In the genomic region with DNA sequence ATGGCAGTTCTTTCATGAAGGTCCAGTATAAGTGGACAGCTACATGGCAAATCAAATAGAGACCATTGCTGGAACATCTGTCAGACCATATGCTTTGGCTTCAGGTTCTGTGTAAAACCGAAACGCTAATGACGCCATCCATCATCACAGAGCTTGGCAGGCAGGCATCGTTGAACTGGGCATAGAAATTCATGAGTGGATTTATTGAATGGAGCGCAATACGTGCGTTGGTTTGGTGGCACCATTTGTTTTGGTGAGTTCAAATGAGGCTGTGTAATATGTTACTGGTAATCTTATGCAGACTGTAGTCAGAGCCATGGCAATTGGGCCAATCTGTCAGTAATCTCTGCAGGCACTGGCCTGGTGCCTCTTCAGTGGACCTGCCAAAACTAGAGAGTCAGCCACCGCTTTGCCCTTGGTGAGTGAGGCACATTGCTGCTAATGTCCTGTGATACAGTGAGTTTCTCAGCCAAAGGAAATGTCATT, we compare ENCODE assay signal across 9 mouse cellular contexts.
A peak's percentile ranks its signal among the peaks of the same experiment; 100 is the strongest.
DNase-seq lines count a peak whose midpoint lies in the region; ATAC-seq lines count a peak whose summit lies in the region.
"Had no signal": no experiment of that assay in that cellular context is flagged by ENCODE, and none has a peak within 500 bp of the region (broad histone marks: within the 10 kb centered on the region; RNA-seq: fewer than 3 reads in every experiment).

No protein-coding gene starts in this region.

- H3K4me3 ChIP-seq in hindbrain, embryonic 11.5 days (ENCODE audit: low read depth, low read length): no peak overlapping the region
- no peak overlapping the region for H3K4me3 ChIP-seq in hindbrain, embryonic 10.5 days
- no peak overlapping the region for H3K4me3 ChIP-seq in hindbrain, embryonic 13.5 days
- H3K4me3 ChIP-seq in kidney, embryonic 16.5 days (ENCODE audit: low read length): no peak overlapping the region

- H3K36me3 ChIP-seq in hindbrain, embryonic 11.5 days (ENCODE audit: control insufficient read depth, insufficient read depth, low read length): no peaks in the 10 kb centered on the region
- no peaks in the 10 kb centered on the region for H3K36me3 ChIP-seq in hindbrain, embryonic 10.5 days
- H3K36me3 ChIP-seq in hindbrain, embryonic 13.5 days: no peaks in the 10 kb centered on the region
- H3K36me3 ChIP-seq in kidney, embryonic 16.5 days (ENCODE audit: insufficient read depth, low read length): no peaks in the 10 kb centered on the region

- ATAC-seq in hindbrain, embryonic 11.5 days (ENCODE audit: low FRiP score): peak; percentile 59; the same call in 1 of the 2 replicates
- ATAC-seq in hindbrain, embryonic 13.5 days (ENCODE audit: low FRiP score): peak; percentile 85
- ATAC-seq in megakaryocyte, adult 5-6 weeks (ENCODE audit: poor library complexity, severe bottlenecking): no peak
- no peak for ATAC-seq in kidney, embryonic 16.5 days (ENCODE audit: low FRiP score, low TSS enrichment)

- no peak overlapping the region for H3K4me2 ChIP-seq in hindbrain, embryonic 11.5 days (replicated peaks; ENCODE audit: low read depth, low read length)
- H3K4me2 ChIP-seq in hindbrain, embryonic 13.5 days: no peak overlapping the region
- no peak overlapping the region for H3K4me2 ChIP-seq in kidney, embryonic 16.5 days (replicated peaks; ENCODE audit: low read depth, low read length)

- no peaks in the 10 kb centered on the region for H3K27me3 ChIP-seq in hindbrain, embryonic 11.5 days (ENCODE audit: control insufficient read depth, insufficient read depth, low read length)
- H3K27me3 ChIP-seq in hindbrain, embryonic 10.5 days (ENCODE audit: insufficient read depth, poor library complexity, severe bottlenecking): no peaks in the 10 kb centered on the region
- H3K27me3 ChIP-seq in hindbrain, embryonic 13.5 days: no peaks in the 10 kb centered on the region
- H3K27me3 ChIP-seq in kidney, embryonic 16.5 days (ENCODE audit: insufficient read depth, low read length): no peaks in the 10 kb centered on the region

- peak; percentile 17 for DNase-seq in hindbrain, embryonic 11.5 days (ENCODE audit: low spot score)
- no peak for DNase-seq in hindbrain, embryonic 10.5 days (ENCODE audit: low spot score)
- peak; percentile 3 to 62 for DNase-seq in adrenal gland, postnatal 36 days
- DNase-seq in cerebellum, postnatal 14 days: peak; percentile 92 to 97
- no peak for DNase-seq in left cerebral cortex, adult 8-10 months (ENCODE audit: low spot score in 2 of 2)
- DNase-seq: lung, postnatal 14 days had no signal

- no peak overlapping the region for H3K27ac ChIP-seq in hindbrain, embryonic 11.5 days (ENCODE audit: low read depth, low read length)
- H3K27ac ChIP-seq in hindbrain, embryonic 10.5 days: no peak overlapping the region
- no peak overlapping the region for H3K27ac ChIP-seq in hindbrain, embryonic 13.5 days
- no peak overlapping the region for H3K27ac ChIP-seq in kidney, embryonic 16.5 days (ENCODE audit: low read length)

- 80% methylated on average over 8 of the region's 8 CpGs for WGBS in hindbrain, embryonic 11.5 days
- WGBS in hindbrain, embryonic 10.5 days: 89% methylated on average over 8 of the region's 8 CpGs
- 60% methylated on average over 8 of the region's 8 CpGs for WGBS in hindbrain, embryonic 13.5 days
- 93% methylated on average over 8 of the region's 8 CpGs for WGBS in kidney, embryonic 16.5 days

- H3K9ac ChIP-seq in hindbrain, embryonic 11.5 days (ENCODE audit: low read depth, low read length): no peak overlapping the region
- H3K9ac ChIP-seq in hindbrain, embryonic 13.5 days: no peak overlapping the region
- no peak overlapping the region for H3K9ac ChIP-seq in kidney, embryonic 16.5 days (replicated peaks; ENCODE audit: low read length)

- H3K9me3 ChIP-seq in hindbrain, embryonic 11.5 days (ENCODE audit: control insufficient read depth, low read length): no peaks in the 10 kb centered on the region
- no peaks in the 10 kb centered on the region for H3K9me3 ChIP-seq in hindbrain, embryonic 10.5 days
- no peaks in the 10 kb centered on the region for H3K9me3 ChIP-seq in hindbrain, embryonic 13.5 days
- no peaks in the 10 kb centered on the region for H3K9me3 ChIP-seq in kidney, embryonic 16.5 days (ENCODE audit: low read length)

- H3K4me1 ChIP-seq in hindbrain, embryonic 11.5 days (replicated peaks; ENCODE audit: control insufficient read depth, insufficient read depth, low read length): no peaks in the 10 kb centered on the region
- no peaks in the 10 kb centered on the region for H3K4me1 ChIP-seq in hindbrain, embryonic 10.5 days (replicated peaks)
- no peaks in the 10 kb centered on the region for H3K4me1 ChIP-seq in hindbrain, embryonic 13.5 days (replicated peaks)
- H3K4me1 ChIP-seq in kidney, embryonic 16.5 days (ENCODE audit: insufficient read depth, low read length): no peaks in the 10 kb centered on the region

Comparison
In these comparisons a context has a peak if more than half of its experiments do, and no peak if none do; other contexts are left out.
1. DNase-seq: peak in hindbrain, embryonic 11.5 days (single experiment), adrenal gland, postnatal 36 days (2 of 2) and cerebellum, postnatal 14 days (2 of 2); none in hindbrain, embryonic 10.5 days (single experiment) and left cerebral cortex, adult 8-10 months (0 of 2).
2. ATAC-seq: peak in hindbrain, embryonic 11.5 days (single experiment) and hindbrain, embryonic 13.5 days (single experiment); none in megakaryocyte, adult 5-6 weeks (single experiment) and kidney, embryonic 16.5 days (single experiment).